Mouse (Mus musculus): Measurements from ENCODE around the gene Cdh15. TPM values are rescaled to one million over a fixed set of nuclear protein-coding genes. Genes with fewer than 3 reads are reported as not detected.
A peak's percentile ranks its signal among the peaks of the same experiment; 100 is the strongest.

Gene Cdh15
- polyA plus RNA-seq, 1 experiment from 2014 or later, result 0.10 TPM

DNA sequence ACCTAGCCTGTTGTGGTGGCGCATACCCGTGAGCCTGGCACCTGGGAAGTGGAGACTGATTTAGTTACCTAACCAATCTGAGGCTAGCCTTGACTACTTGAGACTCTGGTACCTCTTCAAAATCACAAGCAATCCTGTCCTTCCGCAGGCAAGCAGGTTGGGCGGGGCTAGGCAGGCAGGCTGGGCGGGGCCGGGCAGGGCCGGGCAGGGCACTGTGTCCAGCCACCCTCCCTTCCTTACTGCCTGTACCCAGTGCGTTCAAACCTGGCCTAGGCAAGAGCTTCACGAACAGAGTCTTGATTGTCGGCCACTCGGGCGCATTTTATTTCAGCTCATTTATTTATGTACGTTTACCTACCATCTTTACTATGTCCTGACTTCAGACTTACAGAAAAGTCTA is 12.1 kb downstream of the Cdh15 start:
- Histone ChIP-seq H3K9me3 (ENCODE audit: low read length) (no peaks in the 10 kb centered on the region), H3K9ac (replicated peaks; ENCODE audit: low read depth) (no peak overlapping the region), H3K4me1 (ENCODE audit: insufficient read depth, low read depth, low read length) (no peaks in the 10 kb centered on the region), H3K36me3 (ENCODE audit: insufficient read depth, low read length) (no peaks in the 10 kb centered on the region), H3K27ac (ENCODE audit: low read length) (no peak overlapping the region), H3K4me2 (replicated peaks; ENCODE audit: low read depth, low read length) (no peak overlapping the region), H3K4me3 (ENCODE audit: low read depth, low read length) (no peak overlapping the region), H3K27me3 (replicated peaks; ENCODE audit: insufficient read depth, low read length) (no peaks in the 10 kb centered on the region)
- no peak; the same call in 1 of the 2 replicates for ATAC-seq
- TF ChIP-seq EP300 (IDR thresholded peaks at IDR 0.05) (no peak), CTCF (IDR thresholded peaks at IDR 0.05) (no peak)
- whole genome bisulfite sequencing, result 52% methylated on average over 13 of the region's 13 CpGs
- no peak for DNase-seq (ENCODE audit: low spot score)

DNA sequence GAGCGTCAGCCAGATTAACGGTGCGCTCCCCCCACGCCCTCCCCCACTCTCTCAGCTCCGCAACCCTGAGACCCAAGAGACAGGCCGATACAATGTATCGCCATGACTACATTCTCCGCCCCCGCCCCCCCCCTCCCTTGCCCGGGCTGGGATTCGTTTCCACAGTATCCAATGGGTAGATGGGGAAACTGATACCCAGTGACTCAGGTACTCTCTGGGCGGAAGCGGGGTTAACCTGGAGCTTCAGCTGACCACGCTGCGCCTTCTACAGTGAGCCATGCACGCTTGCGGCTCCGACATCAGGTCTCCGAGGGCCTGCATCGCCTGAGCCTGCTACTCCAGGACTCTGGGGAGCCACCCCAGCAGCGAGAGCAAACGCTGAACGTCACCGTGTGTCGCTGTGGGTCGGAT is 17.0 kb downstream of the Cdh15 start:
- WGBS, result 66% methylated on average over 26 of the region's 26 CpGs
- Histone ChIP-seq H3K27me3 (replicated peaks; ENCODE audit: insufficient read depth, low read length) (no peaks in the 10 kb centered on the region), H3K27ac (ENCODE audit: low read length) (no peak overlapping the region), H3K9ac (replicated peaks; ENCODE audit: low read depth) (no peak overlapping the region), H3K4me1 (ENCODE audit: insufficient read depth, low read depth, low read length) (no peaks in the 10 kb centered on the region), H3K36me3 (ENCODE audit: insufficient read depth, low read length) (no peaks in the 10 kb centered on the region), H3K4me3 (ENCODE audit: low read depth, low read length) (no peak overlapping the region), H3K4me2 (replicated peaks; ENCODE audit: low read depth, low read length) (0 out of 2 replicates have a peak overlapping the region, but pooled peaks have one; percentile 14), H3K9me3 (ENCODE audit: low read length) (no peaks in the 10 kb centered on the region)
- TF ChIP-seq CTCF (IDR thresholded peaks at IDR 0.05), result no peak
- no peak for TF ChIP-seq EP300 (IDR thresholded peaks at IDR 0.05)
- ATAC-seq (no peak), DNase-seq (ENCODE audit: low spot score) (no peak)

DNA sequence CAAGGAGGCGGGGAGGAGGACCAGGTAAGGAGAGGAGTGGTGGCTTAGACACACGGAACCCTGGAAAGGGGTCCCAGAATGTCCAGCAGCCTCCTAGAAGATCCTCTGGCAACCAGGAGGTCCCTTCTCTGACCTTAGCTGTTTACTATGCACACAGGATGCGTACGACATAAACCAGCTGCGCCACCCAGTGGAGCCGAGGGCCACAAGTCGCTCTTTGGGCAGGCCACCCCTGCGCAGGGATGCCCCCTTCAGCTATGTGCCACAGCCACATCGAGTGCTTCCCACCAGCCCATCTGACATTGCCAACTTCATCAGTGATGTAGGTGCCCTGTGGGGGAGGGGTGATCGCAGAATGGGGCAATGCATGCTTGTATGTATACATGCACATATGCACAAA is 17.7 kb downstream of the Cdh15 start:
- no peak overlapping the region for H3K4me2 ChIP-seq (replicated peaks; ENCODE audit: low read depth, low read length)
- H3K4me3 ChIP-seq (ENCODE audit: low read depth, low read length), result no peak overlapping the region
- peak; percentile 56 for TF ChIP-seq CTCF (IDR thresholded peaks at IDR 0.05)
- no peak for TF ChIP-seq EP300 (IDR thresholded peaks at IDR 0.05)
- H3K4me1 ChIP-seq (ENCODE audit: insufficient read depth, low read depth, low read length), result no peaks in the 10 kb centered on the region
- no peak for ATAC-seq
- WGBS, result 68% methylated on average over 10 of the region's 10 CpGs
- no peaks in the 10 kb centered on the region for H3K36me3 ChIP-seq (ENCODE audit: insufficient read depth, low read length)
- DNase-seq (ENCODE audit: low spot score), result peak; percentile 22
- no peak overlapping the region for H3K27ac ChIP-seq (ENCODE audit: low read length)
- H3K9me3 ChIP-seq (ENCODE audit: low read length), result no peaks in the 10 kb centered on the region
- no peak overlapping the region for H3K9ac ChIP-seq (replicated peaks; ENCODE audit: low read depth)
- no peaks in the 10 kb centered on the region for H3K27me3 ChIP-seq (replicated peaks; ENCODE audit: insufficient read depth, low read length)

DNA sequence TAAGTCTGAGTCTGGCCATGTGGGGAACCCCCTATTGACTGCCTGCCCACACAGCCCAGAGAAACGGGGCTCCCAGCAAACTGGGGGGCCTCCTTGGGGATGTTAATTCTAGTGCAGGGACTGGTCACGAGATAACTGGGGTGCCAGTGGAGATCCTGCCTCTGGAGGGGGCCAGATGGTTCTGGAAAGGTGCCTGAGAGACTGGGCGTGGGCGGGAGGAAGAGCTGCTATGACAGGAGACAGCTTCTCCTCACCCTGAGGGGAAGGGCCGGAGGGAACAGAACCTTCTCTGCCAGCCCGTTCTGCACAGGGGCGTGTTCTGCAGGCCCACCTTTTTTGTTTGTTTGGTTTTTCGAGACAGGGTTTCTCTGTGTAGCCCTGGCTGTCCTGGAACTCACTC is 18.5 kb downstream of the Cdh15 start:
- H3K36me3 ChIP-seq (ENCODE audit: insufficient read depth, low read length), result no peaks in the 10 kb centered on the region
- no peaks in the 10 kb centered on the region for H3K9me3 ChIP-seq (ENCODE audit: low read length)
- H3K4me2 ChIP-seq (replicated peaks; ENCODE audit: low read depth, low read length), result no peak overlapping the region
- no peak for ATAC-seq
- H3K27me3 ChIP-seq (replicated peaks; ENCODE audit: insufficient read depth, low read length), result no peaks in the 10 kb centered on the region
- no peak overlapping the region for H3K9ac ChIP-seq (replicated peaks; ENCODE audit: low read depth)
- H3K27ac ChIP-seq (ENCODE audit: low read length), result no peak overlapping the region
- DNase-seq (ENCODE audit: low spot score), result no peak
- no peak for TF ChIP-seq CTCF (IDR thresholded peaks at IDR 0.05)
- no peak for TF ChIP-seq EP300 (IDR thresholded peaks at IDR 0.05)
- H3K4me1 ChIP-seq (ENCODE audit: insufficient read depth, low read depth, low read length), result no peaks in the 10 kb centered on the region
- WGBS, result 70% methylated on average over 8 of the region's 8 CpGs
- no peak overlapping the region for H3K4me3 ChIP-seq (ENCODE audit: low read depth, low read length)

DNA sequence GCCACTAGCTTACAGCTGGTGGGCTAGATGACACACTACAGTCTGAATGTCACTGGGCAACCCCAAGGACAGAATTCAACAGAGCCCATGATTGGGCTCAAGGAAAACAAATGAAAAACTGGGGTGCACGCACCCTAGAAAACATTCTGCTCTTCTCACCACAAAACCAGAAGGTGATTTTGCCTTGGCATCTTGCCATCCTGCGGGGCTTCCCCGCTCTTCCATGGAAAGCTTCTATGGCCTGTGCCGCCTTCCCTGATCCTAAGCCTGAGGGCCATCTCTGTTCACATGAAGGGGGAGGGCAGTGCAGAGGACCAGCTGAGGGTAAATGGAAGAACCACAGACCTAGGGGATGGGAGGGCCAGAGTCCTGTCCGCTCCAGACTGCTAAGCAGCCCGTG is 20.2 kb downstream of the Cdh15 start:
- no peak for ATAC-seq
- H3K4me3 ChIP-seq (ENCODE audit: low read depth, low read length), result no peak overlapping the region
- DNase-seq (ENCODE audit: low spot score), result no peak
- no peak overlapping the region for H3K4me2 ChIP-seq (replicated peaks; ENCODE audit: low read depth, low read length)
- H3K36me3 ChIP-seq (ENCODE audit: insufficient read depth, low read length), result no peaks in the 10 kb centered on the region
- no peak overlapping the region for H3K27ac ChIP-seq (ENCODE audit: low read length)
- H3K9ac ChIP-seq (replicated peaks; ENCODE audit: low read depth), result no peak overlapping the region
- TF ChIP-seq EP300 (IDR thresholded peaks at IDR 0.05) (no peak), CTCF (IDR thresholded peaks at IDR 0.05) (no peak)
- no peaks in the 10 kb centered on the region for H3K27me3 ChIP-seq (replicated peaks; ENCODE audit: insufficient read depth, low read length)
- H3K9me3 ChIP-seq (ENCODE audit: low read length), result no peaks in the 10 kb centered on the region
- 85% methylated on average over 6 of the region's 6 CpGs for WGBS
- no peaks in the 10 kb centered on the region for H3K4me1 ChIP-seq (ENCODE audit: insufficient read depth, low read depth, low read length)

DNA sequence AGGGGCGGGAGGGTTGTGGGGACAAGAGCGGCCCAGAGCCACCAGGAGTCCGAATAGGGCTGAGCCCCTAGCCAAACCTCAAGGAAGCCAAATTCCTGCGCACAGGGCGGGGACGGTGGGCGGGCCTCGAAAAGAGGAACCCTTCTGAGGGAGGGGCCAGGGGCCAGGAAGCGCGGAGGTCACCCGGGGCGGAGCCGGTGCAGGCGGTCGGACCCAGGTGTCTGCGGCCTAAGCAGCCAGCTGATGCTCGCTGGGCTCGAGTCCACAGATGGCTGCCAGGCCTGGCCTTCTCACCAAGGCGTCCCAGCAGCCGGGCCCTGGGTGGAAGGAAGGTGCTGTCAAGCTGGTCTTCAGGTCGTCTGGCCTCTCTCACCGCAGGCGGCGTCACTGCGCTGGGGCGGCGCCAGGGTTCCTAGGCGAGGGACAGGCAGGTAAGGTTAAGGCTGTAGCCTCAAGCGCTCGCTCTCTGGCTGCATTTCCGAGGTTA is 22.7 kb downstream of the Cdh15 start:
- peak; percentile 67 for DNase-seq (ENCODE audit: low spot score)
- Histone ChIP-seq H3K9ac (replicated peaks; ENCODE audit: low read depth) (no peak overlapping the region), H3K9me3 (ENCODE audit: low read length) (no peaks in the 10 kb centered on the region), H3K27ac (ENCODE audit: low read length) (no peak overlapping the region), H3K27me3 (replicated peaks; ENCODE audit: insufficient read depth, low read length) (no peaks in the 10 kb centered on the region), H3K36me3 (ENCODE audit: insufficient read depth, low read length) (no peaks in the 10 kb centered on the region), H3K4me1 (ENCODE audit: insufficient read depth, low read depth, low read length) (no peaks in the 10 kb centered on the region), H3K4me2 (replicated peaks; ENCODE audit: low read depth, low read length) (peak overlapping the region; percentile 48), H3K4me3 (ENCODE audit: low read depth, low read length) (peak overlapping the region; percentile 30)
- peak; percentile 84 for ATAC-seq
- 23% methylated on average over 31 of the region's 31 CpGs for WGBS
- no peak for TF ChIP-seq CTCF (IDR thresholded peaks at IDR 0.05)
- no peak for TF ChIP-seq EP300 (IDR thresholded peaks at IDR 0.05)

DNA sequence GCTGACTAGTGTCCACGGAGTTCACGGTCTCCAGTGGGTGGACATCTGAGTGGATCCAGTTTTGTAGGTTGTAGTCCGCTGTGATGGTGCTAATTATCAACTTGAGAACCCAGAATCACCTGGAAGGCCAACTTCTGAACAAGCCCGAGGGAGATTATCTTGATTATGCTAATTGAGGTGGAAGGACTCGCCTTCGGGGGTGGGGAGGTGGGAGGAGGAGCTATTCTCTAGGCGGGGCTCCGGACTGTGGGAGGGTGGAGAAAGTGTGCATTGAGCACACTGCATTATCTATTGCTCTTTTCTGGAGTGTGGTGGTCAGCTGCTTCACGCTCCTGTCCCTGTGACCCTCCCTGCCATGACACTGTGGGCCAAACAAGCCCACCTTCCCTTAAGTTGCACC is 23.9 kb downstream of the Cdh15 start:
- no peak overlapping the region for H3K4me3 ChIP-seq (ENCODE audit: low read depth, low read length)
- H3K36me3 ChIP-seq (ENCODE audit: insufficient read depth, low read length), result no peaks in the 10 kb centered on the region
- H3K27me3 ChIP-seq (replicated peaks; ENCODE audit: insufficient read depth, low read length), result no peaks in the 10 kb centered on the region
- no peaks in the 10 kb centered on the region for H3K4me1 ChIP-seq (ENCODE audit: insufficient read depth, low read depth, low read length)
- H3K27ac ChIP-seq (ENCODE audit: low read length), result no peak overlapping the region
- H3K9ac ChIP-seq (replicated peaks; ENCODE audit: low read depth), result no peak overlapping the region
- ATAC-seq, result no peak
- DNase-seq (ENCODE audit: low spot score), result no peak
- TF ChIP-seq CTCF (IDR thresholded peaks at IDR 0.05) (no peak), EP300 (IDR thresholded peaks at IDR 0.05) (no peak)
- H3K9me3 ChIP-seq (ENCODE audit: low read length), result no peaks in the 10 kb centered on the region
- 71% methylated on average over 9 of the region's 9 CpGs for WGBS
- H3K4me2 ChIP-seq (replicated peaks; ENCODE audit: low read depth, low read length), result no peak overlapping the region

Data from lung, postnatal 0 days (tissue).